Mouse (Mus musculus): Measurements from ENCODE around the gene Adprhl2. TPM values are rescaled to one million over a fixed set of nuclear protein-coding genes. Genes with fewer than 3 reads are reported as not detected.

Adprhl2 gene
- polyA plus RNA-seq (2014; fragmentation: Illumina TruSeq; extraction: RNeasy Lipid Tissue Mini Kit (QIAGEN cat#74804); ENCODE audit: low read depth, low replicate concordance), result not detected

DNA sequence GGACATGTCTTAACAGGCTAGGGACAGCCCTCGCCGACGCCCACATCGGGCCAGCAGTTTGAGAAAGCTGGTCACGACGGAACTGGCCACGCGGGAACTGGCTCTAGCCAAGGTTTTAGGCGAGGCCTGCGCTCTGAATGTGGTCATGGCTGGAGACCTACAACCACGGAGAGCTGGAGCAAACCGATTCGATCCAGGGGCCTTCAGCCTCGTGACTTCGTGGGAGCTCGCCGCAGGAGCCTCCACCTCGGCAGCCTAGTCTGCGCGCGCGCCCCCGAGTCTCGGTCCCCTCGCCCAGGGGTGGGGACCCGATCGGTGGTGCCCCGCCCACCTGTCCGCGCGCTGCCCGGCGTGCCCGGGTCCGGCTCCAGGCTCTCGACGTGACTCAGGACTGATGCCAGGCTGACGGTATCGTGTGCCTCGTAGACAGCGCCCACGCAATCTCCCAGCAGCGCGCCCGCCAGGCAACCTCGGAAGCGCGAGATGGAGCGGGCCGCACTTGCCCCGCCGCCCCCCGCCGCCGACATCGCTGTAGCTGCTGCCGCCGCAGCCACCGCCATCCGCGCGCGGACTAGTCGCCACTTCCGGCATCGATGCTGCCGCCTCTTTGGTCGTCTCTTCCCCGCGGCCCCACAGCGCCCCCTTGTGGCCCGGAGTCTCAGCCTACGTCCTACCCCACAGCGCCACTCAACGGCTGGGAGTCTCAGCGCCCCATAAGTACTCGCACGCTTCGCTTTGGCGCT is at the start of gene Adprhl2:
Adprhl2 (minus strand) TSS at position 593 of the 743 bp plus-strand sequence.

DNA sequence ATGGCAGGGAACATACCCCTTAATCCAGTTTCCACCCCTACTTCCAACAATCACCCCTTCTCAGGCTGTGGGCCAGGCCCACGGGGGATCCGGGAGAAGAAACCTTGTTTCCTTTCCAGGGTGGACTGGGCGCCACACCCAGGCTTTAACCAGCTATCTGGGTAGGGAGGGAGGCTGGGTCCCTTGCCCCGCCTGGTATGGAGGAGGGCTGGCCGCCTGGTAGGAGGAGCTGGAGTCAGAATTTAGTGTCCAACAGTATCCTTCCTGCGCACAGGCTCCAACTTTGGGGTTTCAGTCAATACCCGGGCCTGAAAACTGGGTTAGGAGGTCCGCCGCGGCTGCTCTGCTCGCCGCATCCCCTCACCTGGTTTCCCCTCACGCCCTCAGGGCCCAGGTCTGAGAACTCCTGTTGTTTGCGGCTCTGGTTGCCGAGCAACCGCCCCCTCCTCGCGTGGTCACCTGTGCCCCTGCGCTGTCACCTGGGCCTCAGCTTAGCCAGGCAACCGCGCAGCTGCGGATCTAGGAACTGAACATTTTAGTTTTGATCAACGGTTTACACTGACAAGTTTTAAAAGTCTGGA is 3.9 kb upstream of the Adprhl2 start, which contains the start of gene Tekt2:
Tekt2 (minus strand) TSS at position 408 of the 581 bp plus-strand sequence.

DNA sequence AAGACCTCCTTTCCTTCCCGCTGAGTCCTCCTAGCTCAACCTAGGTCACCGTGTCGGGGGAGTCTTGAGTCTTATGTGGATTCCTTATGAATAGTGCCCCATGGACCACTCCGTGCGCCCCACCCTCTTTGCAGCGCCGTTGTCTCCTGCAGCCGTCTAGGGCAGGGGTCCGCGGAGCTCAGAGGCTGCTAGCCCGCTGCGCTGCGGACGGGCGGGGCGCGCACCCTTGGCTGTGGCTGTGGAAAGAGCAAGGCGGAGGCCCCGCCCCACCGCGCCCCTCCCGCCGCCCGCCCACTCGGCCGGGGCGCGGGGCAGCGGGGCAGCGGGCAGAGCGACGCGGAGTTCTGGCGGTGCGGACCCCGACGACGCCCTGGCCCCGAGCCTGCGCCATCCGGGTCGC is 35.0 kb downstream of the Adprhl2 start, which contains the start of gene Col8a2:
Col8a2 (plus strand) TSS at position 302 of the 400 bp plus-strand sequence.

Other genes with a start within 250 kb of the Adprhl2 start
- 4.2 TPM for gene Lsm10, start 225.1 kb downstream of the Adprhl2 start, polyA plus RNA-seq (2014; fragmentation: Illumina TruSeq; extraction: RNeasy Lipid Tissue Mini Kit (QIAGEN cat#74804); ENCODE audit: low read depth, low replicate concordance)
- gene Stk40, start 217.7 kb downstream of the Adprhl2 start, polyA plus RNA-seq (2014; fragmentation: Illumina TruSeq; extraction: RNeasy Lipid Tissue Mini Kit (QIAGEN cat#74804); ENCODE audit: low read depth, low replicate concordance), result 3.4 TPM
- gene Eva1b, start 174.0 kb downstream of the Adprhl2 start, polyA plus RNA-seq (2014; fragmentation: Illumina TruSeq; extraction: RNeasy Lipid Tissue Mini Kit (QIAGEN cat#74804); ENCODE audit: low read depth, low replicate concordance), result not detected
- 0.82 TPM for gene Sh3d21, start 158.2 kb downstream of the Adprhl2 start, polyA plus RNA-seq (2014; fragmentation: Illumina TruSeq; extraction: RNeasy Lipid Tissue Mini Kit (QIAGEN cat#74804); ENCODE audit: low read depth, low replicate concordance)
- 247 TPM for gene Thrap3, start 118.9 kb downstream of the Adprhl2 start, polyA plus RNA-seq (2014; fragmentation: Illumina TruSeq; extraction: RNeasy Lipid Tissue Mini Kit (QIAGEN cat#74804); ENCODE audit: low read depth, low replicate concordance)
- gene Map7d1, start 65.4 kb downstream of the Adprhl2 start, polyA plus RNA-seq (2014; fragmentation: Illumina TruSeq; extraction: RNeasy Lipid Tissue Mini Kit (QIAGEN cat#74804); ENCODE audit: low read depth, low replicate concordance), result 2.3 TPM
- gene Trappc3, start 59.4 kb downstream of the Adprhl2 start, polyA plus RNA-seq (2014; fragmentation: Illumina TruSeq; extraction: RNeasy Lipid Tissue Mini Kit (QIAGEN cat#74804); ENCODE audit: low read depth, low replicate concordance), result 49.5 TPM
- 1.4 TPM for gene Col8a2, start 34.9 kb downstream of the Adprhl2 start, polyA plus RNA-seq (2014; fragmentation: Illumina TruSeq; extraction: RNeasy Lipid Tissue Mini Kit (QIAGEN cat#74804); ENCODE audit: low read depth, low replicate concordance)
- gene Tekt2, start 4.0 kb upstream of the Adprhl2 start, polyA plus RNA-seq (2014; fragmentation: Illumina TruSeq; extraction: RNeasy Lipid Tissue Mini Kit (QIAGEN cat#74804); ENCODE audit: low read depth, low replicate concordance), result not detected
- 17.6 TPM for gene Ago3, start 107.9 kb upstream of the Adprhl2 start, polyA plus RNA-seq (2014; fragmentation: Illumina TruSeq; extraction: RNeasy Lipid Tissue Mini Kit (QIAGEN cat#74804); ENCODE audit: low read depth, low replicate concordance)
- gene Ago1, start 146.9 kb upstream of the Adprhl2 start, polyA plus RNA-seq (2014; fragmentation: Illumina TruSeq; extraction: RNeasy Lipid Tissue Mini Kit (QIAGEN cat#74804); ENCODE audit: low read depth, low replicate concordance), result 24.9 TPM
- 9.0 TPM for gene Ago4, start 211.8 kb upstream of the Adprhl2 start, polyA plus RNA-seq (2014; fragmentation: Illumina TruSeq; extraction: RNeasy Lipid Tissue Mini Kit (QIAGEN cat#74804); ENCODE audit: low read depth, low replicate concordance)
- 1.3 TPM for gene Clspn, start 235.2 kb upstream of the Adprhl2 start, polyA plus RNA-seq (2014; fragmentation: Illumina TruSeq; extraction: RNeasy Lipid Tissue Mini Kit (QIAGEN cat#74804); ENCODE audit: low read depth, low replicate concordance)